Mouse (Mus musculus): ENCODE measurements at regions not wholly inside any gene's neighbourhood (a gene's known extent, or its start where the extent isn't known, plus 50 kb on each side); places are given as distances from the start of the nearest gene placed in this dataset.

DNA sequence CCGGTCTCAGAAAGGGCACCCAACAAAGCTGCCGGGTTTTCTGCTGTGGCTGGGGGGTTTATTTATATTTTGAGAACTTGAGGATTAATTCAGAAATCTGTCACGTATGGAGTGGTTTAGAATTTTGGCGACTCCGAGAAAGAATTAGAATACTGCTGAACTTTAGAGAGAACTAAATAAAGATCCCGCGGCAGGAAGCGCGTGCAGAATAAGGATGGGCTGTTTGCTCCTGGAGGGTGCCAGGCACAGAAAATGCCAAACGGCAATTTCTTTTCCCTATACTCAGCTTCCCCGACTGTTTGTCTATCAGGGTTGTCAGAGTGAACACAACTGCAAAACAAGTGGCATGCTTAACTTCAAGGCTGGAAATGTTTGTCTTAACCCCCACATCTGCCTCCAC lies 163.7 kb downstream of the Stk31 start:
- TF ChIP-seq EP300 (IDR thresholded peaks at IDR 0.05): no peak
- TF ChIP-seq CTCF (IDR thresholded peaks at IDR 0.05): no peak
- no peaks in the 10 kb centered on the region for H3K36me3 ChIP-seq (ENCODE audit: insufficient read depth, low read length)
- no peak overlapping the region for H3K9ac ChIP-seq (replicated peaks; ENCODE audit: low read depth)
- no peaks in the 10 kb centered on the region for H3K4me1 ChIP-seq (ENCODE audit: insufficient read depth, low read depth, low read length)
- no peaks in the 10 kb centered on the region for H3K27me3 ChIP-seq (replicated peaks; ENCODE audit: insufficient read depth, low read length)
- H3K27ac ChIP-seq (ENCODE audit: low read length): no peak overlapping the region
- no peaks in the 10 kb centered on the region for H3K9me3 ChIP-seq (ENCODE audit: low read length)
- DNase-seq (ENCODE audit: low spot score) (no peak), ATAC-seq (no peak)
- H3K4me3 ChIP-seq (ENCODE audit: low read depth, low read length): no peak overlapping the region
- 82% methylated on average over 11 of the region's 11 CpGs for WGBS
- H3K4me2 ChIP-seq (replicated peaks; ENCODE audit: low read depth, low read length): no peak overlapping the region

DNA sequence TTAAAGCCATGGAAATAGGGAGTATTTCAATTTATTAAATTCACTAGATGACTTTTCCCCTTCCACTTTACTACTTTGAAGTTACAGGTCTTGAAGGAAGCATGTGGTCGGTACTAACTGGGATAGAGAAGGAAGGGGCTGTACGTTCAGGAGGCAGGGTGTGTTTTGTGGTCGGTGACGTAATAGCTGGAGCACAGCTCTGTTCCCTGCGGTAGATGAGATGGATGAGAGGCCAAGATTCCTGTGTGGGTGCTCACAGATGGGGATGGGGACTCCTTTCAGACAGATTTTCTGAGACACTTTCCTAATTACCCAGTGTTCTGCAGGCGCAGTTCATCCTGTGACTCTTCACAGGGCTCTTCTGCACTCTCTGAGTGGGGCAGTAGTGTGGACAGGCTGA lies 182.9 kb downstream of the Stk31 start:
- Histone ChIP-seq H3K4me1 (ENCODE audit: insufficient read depth, low read depth, low read length) (no peaks in the 10 kb centered on the region), H3K36me3 (ENCODE audit: insufficient read depth, low read length) (no peaks in the 10 kb centered on the region), H3K27me3 (replicated peaks; ENCODE audit: insufficient read depth, low read length) (no peaks in the 10 kb centered on the region), H3K4me2 (replicated peaks; ENCODE audit: low read depth, low read length) (no peak overlapping the region), H3K27ac (ENCODE audit: low read length) (no peak overlapping the region), H3K9ac (replicated peaks; ENCODE audit: low read depth) (no peak overlapping the region), H3K4me3 (ENCODE audit: low read depth, low read length) (no peak overlapping the region), H3K9me3 (ENCODE audit: low read length) (no peaks in the 10 kb centered on the region)
- TF ChIP-seq EP300 (IDR thresholded peaks at IDR 0.05): no peak
- no peak for TF ChIP-seq CTCF (IDR thresholded peaks at IDR 0.05)
- no peak for ATAC-seq
- 42% methylated on average over 6 of the region's 6 CpGs for WGBS
- DNase-seq (ENCODE audit: low spot score): no peak

GRCm38 (mm10) chr6:49579691-49580090 lies 184.3 kb downstream of the Stk31 start:
- Histone ChIP-seq H3K4me2 (replicated peaks; ENCODE audit: low read depth, low read length) (no peak overlapping the region), H3K36me3 (ENCODE audit: insufficient read depth, low read length) (no peaks in the 10 kb centered on the region), H3K9ac (replicated peaks; ENCODE audit: low read depth) (no peak overlapping the region), H3K4me1 (ENCODE audit: insufficient read depth, low read depth, low read length) (no peaks in the 10 kb centered on the region), H3K27ac (ENCODE audit: low read length) (no peak overlapping the region), H3K9me3 (ENCODE audit: low read length) (no peaks in the 10 kb centered on the region), H3K4me3 (ENCODE audit: low read depth, low read length) (no peak overlapping the region), H3K27me3 (replicated peaks; ENCODE audit: insufficient read depth, low read length) (no peaks in the 10 kb centered on the region)
- TF ChIP-seq CTCF (IDR thresholded peaks at IDR 0.05) (no peak), EP300 (IDR thresholded peaks at IDR 0.05) (no peak)
- WGBS: 49% methylated on average over 4 of the region's 4 CpGs
- DNase-seq (ENCODE audit: low spot score) (no peak), ATAC-seq (no peak)

DNA sequence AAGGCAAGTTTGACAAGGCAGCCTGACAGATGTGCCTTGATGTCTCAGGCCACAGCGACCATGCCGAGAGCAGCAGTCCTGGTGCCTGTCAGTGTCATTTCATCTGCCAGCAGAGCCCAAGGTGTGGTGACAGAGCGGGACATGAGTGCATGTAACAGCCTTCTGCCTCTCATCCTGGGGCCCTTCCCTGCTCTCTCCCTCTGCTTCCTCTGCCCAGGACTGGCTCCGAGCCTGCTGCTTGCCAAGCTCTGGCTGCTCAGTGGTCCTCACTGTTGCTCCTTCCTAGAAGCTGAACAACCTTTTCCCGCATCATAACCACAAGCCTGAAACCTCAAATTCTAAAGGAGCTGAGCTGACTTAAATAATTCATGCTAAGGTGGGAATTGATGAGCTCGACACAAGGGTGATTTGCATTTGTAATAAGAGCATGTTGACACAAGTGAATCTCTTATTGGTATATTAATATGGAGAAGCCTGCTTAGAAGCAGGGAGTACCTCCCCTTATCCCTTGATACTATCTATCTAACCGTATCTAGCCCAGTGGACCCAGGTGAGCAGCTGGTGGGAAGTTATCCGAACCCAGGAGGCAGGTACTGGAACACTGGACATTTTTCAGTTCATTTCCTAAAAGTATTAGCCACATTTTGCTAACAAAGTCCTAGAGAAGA lies 186.8 kb downstream of the Stk31 start:
- WGBS: 57% methylated on average over 8 of the region's 8 CpGs
- DNase-seq (ENCODE audit: low spot score): no peak
- no peak for TF ChIP-seq CTCF (IDR thresholded peaks at IDR 0.05)
- no peak for TF ChIP-seq EP300 (IDR thresholded peaks at IDR 0.05)

DNA sequence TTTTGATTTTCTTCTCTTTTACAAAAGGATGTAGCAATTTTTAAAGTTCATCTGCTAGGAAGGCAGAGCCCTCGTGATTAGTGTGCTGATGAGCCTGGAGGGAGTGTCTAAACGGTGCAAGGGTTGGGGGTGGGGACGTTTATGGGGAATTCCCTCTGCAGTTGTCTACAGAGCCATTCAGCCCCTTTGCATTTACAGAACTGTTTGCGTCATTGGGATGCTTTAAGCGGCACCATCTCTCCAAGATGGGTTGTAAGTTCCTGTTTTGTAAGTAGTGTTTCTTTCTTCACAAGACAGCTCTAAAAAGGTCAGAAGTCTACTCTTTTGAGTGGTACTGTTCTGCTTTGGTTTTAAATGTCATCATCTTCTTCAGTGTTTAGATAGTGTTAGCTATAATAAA lies 191.1 kb downstream of the Stk31 start:
- Histone ChIP-seq H3K4me1 (ENCODE audit: insufficient read depth, low read depth, low read length) (no peaks in the 10 kb centered on the region), H3K27ac (ENCODE audit: low read length) (no peak overlapping the region), H3K36me3 (ENCODE audit: insufficient read depth, low read length) (no peaks in the 10 kb centered on the region), H3K9me3 (ENCODE audit: low read length) (no peaks in the 10 kb centered on the region), H3K4me2 (replicated peaks; ENCODE audit: low read depth, low read length) (no peak overlapping the region), H3K4me3 (ENCODE audit: low read depth, low read length) (no peak overlapping the region), H3K9ac (replicated peaks; ENCODE audit: low read depth) (no peak overlapping the region), H3K27me3 (replicated peaks; ENCODE audit: insufficient read depth, low read length) (no peaks in the 10 kb centered on the region)
- ATAC-seq (no peak), DNase-seq (ENCODE audit: low spot score) (no peak)
- 54% methylated on average over 5 of the region's 5 CpGs for WGBS
- TF ChIP-seq CTCF (IDR thresholded peaks at IDR 0.05) (no peak), EP300 (IDR thresholded peaks at IDR 0.05) (no peak)

More for the DNA sequence above, 186.8 kb downstream of the Stk31 start:
- Histone ChIP-seq H3K4me3 (ENCODE audit: low read depth, low read length) (no peak overlapping the region), H3K4me1 (ENCODE audit: insufficient read depth, low read depth, low read length) (no peaks in the 10 kb centered on the region), H3K9me3 (ENCODE audit: low read length) (no peaks in the 10 kb centered on the region), H3K36me3 (ENCODE audit: insufficient read depth, low read length) (no peaks in the 10 kb centered on the region), H3K4me2 (replicated peaks; ENCODE audit: low read depth, low read length) (no peak overlapping the region), H3K27ac (ENCODE audit: low read length) (no peak overlapping the region), H3K9ac (replicated peaks; ENCODE audit: low read depth) (no peak overlapping the region), H3K27me3 (replicated peaks; ENCODE audit: insufficient read depth, low read length) (no peaks in the 10 kb centered on the region)
- ATAC-seq: no peak

GRCm38 (mm10) chr6:49588677-49589076 lies 193.3 kb downstream of the Stk31 start:
- Histone ChIP-seq H3K4me3 (ENCODE audit: low read depth, low read length) (no peak overlapping the region), H3K9ac (replicated peaks; ENCODE audit: low read depth) (no peak overlapping the region), H3K27ac (ENCODE audit: low read length) (no peak overlapping the region), H3K4me2 (replicated peaks; ENCODE audit: low read depth, low read length) (no peak overlapping the region), H3K9me3 (ENCODE audit: low read length) (no peaks in the 10 kb centered on the region), H3K27me3 (replicated peaks; ENCODE audit: insufficient read depth, low read length) (no peaks in the 10 kb centered on the region), H3K36me3 (ENCODE audit: insufficient read depth, low read length) (no peaks in the 10 kb centered on the region), H3K4me1 (ENCODE audit: insufficient read depth, low read depth, low read length) (no peaks in the 10 kb centered on the region)
- 94% methylated on average over 3 of the region's 3 CpGs for WGBS
- ATAC-seq (no peak), DNase-seq (ENCODE audit: low spot score) (no peak)
- no peak for TF ChIP-seq EP300 (IDR thresholded peaks at IDR 0.05)
- TF ChIP-seq CTCF (IDR thresholded peaks at IDR 0.05): no peak

Data from lung, postnatal 0 days (tissue).